Mouse (Mus musculus) 416B (cell line): ENCODE results near the gene Gsk3b.

ENCODE experiments used
- DNase-seq: peaks from one replicate; pipeline ENCODE4 v3.0.0; 2011; ENCODE audit warnings: low read depth

Gsk3b gene

DNA sequence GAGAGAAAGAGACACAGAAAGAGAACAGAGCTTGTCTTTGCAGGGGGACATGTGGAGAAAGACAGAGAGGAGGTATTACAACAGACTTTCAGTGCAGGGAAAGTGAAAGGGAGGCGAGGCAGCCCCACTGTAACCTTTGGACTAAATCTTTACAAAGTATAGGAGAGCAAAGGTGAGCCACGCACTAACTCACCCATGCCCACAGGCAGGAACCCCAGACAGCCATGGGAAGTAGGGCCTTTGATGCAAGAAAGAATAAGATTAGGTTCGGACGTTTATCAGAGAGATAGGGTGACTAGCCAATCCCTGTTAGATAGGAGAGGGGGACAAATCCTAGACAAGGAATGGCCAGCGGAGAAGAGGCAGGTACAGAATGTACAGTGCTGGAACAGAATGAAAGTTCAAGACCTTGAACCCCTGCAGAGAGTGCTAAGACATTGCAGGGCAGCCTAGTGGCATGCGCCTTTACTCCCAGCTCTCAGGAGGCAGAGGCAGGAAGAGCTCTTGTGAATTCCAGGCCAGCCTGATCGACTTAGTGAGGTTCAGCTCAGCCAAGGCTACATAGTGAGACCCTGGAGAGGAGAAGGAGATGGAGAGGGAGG, 193.9 kb downstream of the Gsk3b start:
- no peak for DNase-seq

DNA sequence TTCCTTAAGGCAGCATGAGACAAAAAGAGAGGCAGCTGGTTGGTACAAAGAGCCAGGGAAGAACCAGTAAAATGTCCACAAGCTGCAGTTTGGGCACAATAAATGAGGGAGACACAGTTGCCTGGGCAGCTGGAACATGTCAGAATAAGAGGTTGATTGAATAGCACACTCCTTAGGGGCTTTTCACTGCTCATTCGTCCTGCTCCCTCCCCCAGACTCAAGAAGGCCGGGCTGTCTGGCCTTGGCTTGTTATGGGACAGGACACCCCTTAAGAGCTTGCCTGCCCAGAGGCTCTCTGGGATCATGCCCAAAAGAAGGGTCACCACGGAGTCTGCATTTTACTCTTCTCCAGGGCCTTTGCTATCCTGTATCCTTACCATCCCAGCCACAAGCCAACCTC, 194.5 kb downstream of the Gsk3b start:
- DNase-seq, result no peak

DNA sequence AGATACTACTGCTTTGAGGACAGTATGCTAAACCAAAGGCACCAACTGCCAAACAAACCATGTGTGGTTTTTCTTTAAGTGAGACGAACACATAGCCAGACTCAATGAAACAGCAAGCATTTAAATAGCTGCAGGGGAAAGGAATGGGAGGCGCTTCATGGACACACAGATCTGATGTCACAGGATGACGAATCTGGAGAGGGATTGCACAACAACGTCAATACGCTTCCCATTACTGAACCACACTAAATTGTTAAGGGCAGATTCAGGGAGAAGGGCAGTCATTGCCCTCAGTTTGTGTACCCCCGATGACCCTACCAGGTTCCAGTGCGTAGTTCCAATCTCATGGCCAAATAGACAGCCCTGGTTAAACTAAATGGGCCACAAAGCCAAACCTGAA, 197.0 kb downstream of the Gsk3b start:
- peak; percentile 68 for DNase-seq

DNA sequence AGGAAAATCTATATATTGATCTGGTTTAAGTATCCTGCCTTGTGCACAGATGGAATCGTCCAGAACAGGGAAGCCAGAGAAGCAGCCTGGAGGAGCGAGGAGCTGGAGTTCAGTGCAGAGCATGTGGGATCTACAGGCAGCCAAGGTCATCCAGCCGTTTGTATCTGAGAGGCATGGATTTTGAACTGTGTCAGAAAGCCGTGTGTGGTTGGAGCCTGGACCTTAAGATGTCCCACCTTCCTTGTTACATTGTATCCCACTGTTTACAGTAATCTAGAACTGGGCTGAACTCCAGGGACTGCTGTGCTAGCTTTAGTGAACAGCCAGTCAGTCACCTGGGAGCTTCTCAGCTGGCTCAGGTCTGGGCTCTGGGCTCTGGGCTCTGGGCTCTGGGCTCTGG, 197.7 kb downstream of the Gsk3b start:
- DNase-seq, result no peak

DNA sequence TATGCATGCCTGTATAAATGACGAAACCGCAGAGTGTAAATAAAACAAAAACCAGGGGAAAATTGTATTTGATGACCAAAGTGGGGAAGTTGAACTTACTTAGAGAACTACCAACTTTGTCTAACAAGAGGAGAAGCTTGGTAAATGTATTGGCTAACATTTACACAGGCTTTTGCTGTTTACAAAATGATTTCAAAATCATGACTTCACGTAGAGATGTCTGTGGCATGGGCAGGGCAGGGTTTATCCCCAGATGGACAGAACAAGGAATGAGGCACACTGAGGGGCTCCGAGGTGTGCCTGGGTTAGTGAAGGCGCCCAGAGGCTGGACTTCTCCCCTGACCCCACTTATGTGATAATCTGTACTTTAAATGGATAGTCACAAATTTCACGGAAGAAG, 198.6 kb downstream of the Gsk3b start:
- no peak for DNase-seq

DNA sequence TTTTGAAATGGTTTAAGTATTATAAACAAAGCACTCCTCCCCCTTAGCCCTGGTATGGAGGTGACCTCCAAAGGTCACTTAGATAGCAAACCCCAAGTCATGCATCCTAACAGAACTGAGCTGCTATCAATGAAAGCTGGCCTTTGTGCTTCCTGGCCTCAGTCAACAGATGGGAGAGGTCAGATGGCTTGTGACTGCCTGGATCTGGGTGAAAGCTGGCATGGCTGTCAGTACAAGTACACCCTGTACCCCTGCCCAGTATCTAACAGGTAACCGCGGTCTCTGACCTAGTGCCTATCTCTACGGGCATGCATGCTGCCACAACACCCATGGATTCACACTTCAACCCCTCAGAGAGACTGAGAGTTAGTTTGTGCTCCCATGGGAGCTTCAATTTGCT, 199.0 kb downstream of the Gsk3b start:
- no peak for DNase-seq

DNA sequence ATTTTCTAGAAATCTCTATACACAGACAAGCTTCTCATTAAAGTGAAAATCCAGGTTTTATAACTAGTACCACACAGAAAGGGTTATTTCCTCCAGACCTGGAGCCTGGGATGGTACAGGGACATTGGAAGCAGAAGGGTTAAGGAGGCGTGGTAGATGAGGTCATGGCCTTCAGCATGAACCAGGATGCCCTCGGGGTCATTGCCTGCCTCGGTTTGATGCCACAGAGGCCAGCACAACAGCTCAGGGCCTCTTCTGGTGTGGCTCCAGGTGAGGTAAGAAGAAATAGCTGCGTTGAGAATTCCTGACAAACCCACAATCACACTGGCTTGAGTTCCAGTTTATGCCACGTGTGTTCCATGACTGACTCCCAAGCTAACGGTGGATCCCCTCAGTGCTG, 200.1 kb downstream of the Gsk3b start:
- no peak for DNase-seq

DNA sequence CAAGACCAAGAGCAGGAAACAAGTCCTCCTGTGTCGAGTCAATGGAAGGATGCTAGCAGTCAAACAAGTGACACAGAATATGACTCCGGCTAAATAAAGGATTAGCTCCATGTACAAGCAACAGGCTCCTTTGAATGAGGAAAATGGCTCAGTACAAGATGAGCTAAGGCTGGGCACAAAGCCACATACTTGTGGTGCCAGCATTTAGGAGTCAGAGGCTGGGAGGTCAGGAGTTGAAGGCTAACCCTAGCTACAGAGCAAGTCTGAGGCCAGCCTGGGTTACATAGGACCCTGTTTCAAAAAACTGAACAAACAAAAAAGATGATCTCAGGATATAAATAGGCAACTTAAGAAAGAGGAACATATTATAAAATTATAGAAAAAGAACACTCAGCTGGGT, 201.3 kb downstream of the Gsk3b start:
- DNase-seq, result no peak

DNA sequence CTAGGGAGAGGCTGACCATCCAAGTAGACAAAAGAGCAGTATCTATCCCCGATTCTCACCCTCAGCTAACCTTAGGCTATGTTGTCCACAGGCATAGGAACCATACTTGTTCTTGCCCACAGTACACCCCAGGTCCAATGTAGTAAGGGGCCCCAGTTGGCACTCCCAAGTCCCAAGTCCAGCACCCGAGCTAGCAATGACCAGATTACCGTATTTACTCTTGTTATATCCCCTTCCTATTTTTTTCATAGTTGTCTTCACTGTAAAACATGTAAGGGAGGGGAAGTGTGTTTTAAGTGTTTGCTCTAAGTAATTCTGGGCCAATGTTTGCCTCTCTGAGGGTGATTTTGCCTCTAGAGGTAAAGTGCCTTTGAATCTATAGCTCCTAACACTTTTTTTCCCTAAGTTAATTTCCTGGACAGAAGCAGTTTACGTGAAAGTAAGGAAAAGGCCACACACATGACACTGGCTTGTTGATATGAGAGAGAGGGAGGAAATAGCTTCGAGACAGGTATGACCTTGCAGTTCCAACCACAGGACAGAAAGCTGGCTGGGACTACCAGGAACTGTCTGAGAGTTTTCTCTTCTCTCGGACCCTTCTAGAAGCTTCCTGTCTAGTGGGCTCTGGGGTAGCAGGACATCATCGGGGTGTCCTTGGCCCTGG, 206.0 kb downstream of the Gsk3b start, which contains the start of gene Nr1i2:
TSS of gene Nr1i2 (minus strand) at position 140 of the 664 bp plus-strand sequence.
- DNase-seq, result no peak

DNA sequence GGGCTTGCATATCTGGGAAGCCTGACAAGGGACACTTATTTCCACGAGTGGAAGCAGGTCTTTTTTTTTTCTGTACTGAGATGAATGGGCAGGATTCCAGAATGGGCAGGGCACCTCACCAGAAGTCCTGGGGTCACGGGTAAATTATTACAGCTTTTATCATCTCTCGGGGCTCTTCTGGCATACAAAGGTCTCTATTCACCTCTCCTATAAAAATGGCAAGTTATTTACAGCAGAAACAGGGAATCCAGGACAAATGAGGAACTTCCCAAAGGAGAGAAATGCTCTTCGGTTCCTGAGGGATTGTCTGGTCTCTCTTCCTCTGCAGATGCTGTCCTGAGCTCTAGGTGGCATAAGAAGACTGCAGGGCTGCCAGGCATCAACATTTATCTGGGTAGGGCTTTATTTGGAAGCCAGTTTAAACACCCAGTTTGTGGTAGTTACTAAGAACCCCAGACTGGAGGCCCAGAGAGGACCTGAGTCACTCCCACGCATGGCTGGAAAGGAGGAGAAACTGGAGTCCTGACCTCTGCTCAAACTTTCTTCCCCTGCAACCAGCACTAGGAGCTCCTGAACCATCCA, 206.6 kb downstream of the Gsk3b start:
- DNase-seq, result peak; percentile 56
